Mouse (Mus musculus) gastrocnemius, postnatal 36 days (tissue): ENCODE measurements around the gene Mrpl44. TPM values are rescaled to one million over a fixed set of nuclear protein-coding genes. Genes with fewer than 3 reads are reported as not detected.

Source experiments
- DNase-seq, 2 experiments: peaks; one replicate each; pipeline ENCODE4 v3.0.0; 2022
- intact Hi-C: fragments of 180-260 bp; cut with DNase I; formaldehyde crosslinking; loops from one replicate; pipeline ENCODE4 v1.15.1; 2025
- total RNA-seq, 2 experiments: library from RNA; stranded (reverse); gene quantifications; 2 replicates each; pipeline ENCODE4 v1.2.3; 2021

Gene Mrpl44
- total RNA-seq, 2 experiments from 2014 or later = 30.3 to 32.3 TPM

DNA sequence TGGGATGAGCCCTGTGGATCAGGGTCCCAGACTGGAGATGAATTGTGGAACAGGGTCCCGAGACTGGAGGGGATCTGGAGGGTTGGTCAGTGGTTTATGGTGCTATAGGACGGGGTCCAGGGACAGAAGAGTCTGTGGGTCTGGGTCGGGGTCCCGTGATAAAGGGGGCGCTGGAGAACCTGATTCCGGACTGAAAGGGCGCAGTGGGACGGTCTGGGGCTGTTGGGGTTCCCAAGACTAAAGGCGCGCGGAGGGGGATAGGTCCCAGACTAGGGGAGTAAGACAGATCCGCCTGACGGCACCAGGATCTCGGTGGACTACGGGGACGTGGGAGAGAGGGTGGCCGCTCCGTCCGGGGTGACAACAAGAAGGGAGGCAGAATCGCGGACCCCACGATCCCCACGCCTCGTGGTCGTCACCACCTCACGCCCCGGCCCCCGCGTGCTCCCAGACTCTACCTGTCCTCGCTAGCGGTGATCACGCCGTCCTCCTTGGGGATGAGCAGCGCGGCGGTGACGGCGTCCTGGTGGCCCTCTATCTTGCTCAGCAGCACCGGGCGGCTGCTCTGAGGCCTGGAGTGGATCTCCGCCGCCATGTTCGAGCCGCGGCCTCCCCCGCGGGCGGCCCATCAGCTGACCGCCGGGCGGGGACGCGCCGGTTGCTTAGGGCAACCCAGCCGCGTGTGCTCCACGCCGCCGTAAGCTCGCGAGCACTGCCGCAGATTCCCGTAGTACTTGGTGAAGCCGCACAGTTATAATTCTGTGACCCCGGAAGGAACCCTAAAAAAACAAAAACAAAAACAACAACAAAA is 14.5 kb upstream of the Mrpl44 start:
- intact Hi-C loops = loop anchor here (5.0 kb wide), 1 partner anchor 54 kb away; no protein-coding TSS in a partner anchor
- peak; percentile 65 to 66 for DNase-seq

DNA sequence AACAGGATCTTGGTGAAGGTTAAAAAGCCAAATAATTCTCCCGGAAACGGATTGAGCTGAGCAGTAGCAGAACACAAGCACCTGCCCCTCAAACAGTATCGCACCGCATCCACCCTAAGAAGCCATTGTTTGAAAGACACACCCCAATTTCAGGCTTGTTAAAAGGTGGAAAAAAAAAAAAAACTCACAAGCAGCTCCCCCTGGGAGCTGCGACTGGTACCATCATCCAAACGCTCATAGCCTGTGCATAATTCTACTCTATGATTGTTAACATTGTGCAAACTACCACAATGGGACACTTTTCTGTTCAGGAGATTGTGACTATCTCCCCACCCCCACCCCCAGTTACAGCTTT is 13.9 kb upstream of the Mrpl44 start:
- no peak for DNase-seq
- intact Hi-C loops = loop anchor here (5.0 kb wide), 1 partner anchor 55 kb away; no protein-coding TSS in a partner anchor

DNA sequence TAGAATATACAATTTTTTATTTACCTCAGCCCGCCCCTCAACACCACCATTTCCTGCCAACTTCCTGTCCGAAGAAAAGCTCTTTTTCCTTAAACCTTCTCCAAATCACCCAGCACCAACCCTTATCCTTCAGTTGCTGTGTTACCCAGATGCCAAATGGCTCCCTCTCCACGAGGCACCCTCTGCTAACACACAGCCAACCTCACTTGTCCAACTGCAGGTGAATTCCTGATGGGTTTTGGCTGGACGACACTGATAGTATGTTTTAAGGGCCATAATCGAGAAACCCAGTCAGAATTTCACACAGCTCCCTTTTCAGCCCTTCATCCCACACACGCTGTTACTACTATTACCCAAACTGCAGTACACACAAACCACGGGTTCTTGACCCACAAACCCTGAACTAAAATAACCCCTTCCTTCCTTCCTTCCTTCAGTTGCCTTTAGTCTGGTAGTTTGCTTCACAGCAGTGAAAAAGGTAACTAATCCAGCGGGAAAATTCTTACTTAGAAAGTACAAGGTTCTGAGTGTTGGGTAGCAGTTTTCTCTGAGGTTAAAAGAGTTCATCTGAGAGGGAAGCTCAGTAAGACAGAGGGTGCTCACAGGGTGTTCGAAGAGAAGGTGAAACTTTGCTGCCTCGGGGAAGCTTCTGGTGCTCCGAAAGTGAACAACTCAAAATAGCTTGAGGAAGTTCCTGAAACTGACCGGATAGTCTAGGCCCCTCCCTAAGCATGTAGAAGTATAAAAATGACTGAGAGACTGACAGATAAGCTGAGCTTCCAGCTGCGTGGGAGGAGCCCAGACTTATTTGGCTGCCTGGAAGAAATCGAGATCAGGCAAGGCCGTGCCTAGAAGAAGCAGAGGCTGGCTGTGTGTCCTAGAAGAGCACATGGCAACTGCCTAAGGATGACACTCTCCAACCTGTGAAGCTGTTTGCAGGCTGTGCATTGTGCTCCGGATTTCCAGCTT is 13.3 kb upstream of the Mrpl44 start:
- intact Hi-C loops = loop anchor here (5.0 kb wide), 1 partner anchor 55 kb away; no protein-coding TSS in a partner anchor
- DNase-seq = no peak

DNA sequence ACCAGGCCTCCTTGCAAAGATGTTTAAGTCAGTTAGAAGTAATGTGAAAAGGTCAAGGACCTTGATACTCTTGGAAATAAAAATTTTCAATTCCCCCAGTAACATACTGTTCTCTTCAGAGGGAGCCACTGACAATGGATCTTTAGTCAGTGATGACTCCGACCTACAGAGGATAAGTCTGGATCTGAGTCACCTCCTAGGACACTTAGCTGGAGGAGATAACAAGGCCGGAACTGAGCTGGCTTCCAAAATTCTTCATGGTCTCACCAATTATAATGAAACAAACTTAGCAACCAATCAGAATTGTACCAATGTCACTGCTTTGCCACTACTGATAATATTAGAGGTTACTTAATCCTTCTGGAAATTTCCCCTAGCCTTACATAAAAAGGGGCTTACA is 11.8 kb upstream of the Mrpl44 start:
- no peak for DNase-seq
- intact Hi-C loops = loop anchor here (5.0 kb wide), 1 partner anchor 57 kb away; no protein-coding TSS in a partner anchor

DNA sequence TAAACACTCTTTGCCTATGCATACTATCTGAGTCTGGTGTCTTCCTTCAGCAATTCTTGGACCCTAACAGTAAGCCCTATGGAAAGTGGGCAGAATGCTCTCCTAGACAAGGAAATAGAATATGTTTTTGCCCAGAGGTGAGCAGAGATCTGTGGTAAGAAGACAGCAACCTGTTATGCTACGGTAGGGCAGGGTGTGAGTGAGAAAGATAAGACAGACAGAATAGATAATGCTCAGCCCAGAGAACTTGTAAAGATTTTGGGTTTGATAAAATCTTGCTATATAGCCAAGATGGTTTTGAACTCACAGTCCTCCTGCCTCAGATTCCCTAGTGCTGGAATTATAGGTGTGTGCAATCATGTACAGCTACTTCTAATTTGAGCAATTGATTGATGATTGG is 11.3 kb upstream of the Mrpl44 start:
- no peak for DNase-seq
- intact Hi-C loops = loop anchor here (5.0 kb wide), 1 partner anchor 57 kb away; no protein-coding TSS in a partner anchor

DNA sequence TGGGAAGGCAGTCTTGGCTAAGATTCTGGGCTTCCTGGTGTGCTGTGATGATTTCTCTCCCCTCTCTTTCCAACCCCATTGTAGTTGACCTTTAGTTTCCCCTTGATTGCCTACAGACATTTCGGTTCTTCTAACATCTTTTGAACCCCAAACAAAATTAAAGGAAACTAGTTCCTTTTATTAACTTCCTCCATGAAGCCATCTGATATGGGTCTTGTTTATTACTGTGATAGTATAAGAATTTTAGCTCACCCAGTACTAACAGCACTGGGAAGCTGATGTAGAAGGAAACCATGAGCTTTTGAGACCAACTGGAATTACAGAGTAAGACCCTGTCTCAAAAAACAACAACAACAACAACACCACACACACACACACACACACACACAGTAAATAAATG is 7.6 kb upstream of the Mrpl44 start:
- intact Hi-C loops = no loop called here

DNA sequence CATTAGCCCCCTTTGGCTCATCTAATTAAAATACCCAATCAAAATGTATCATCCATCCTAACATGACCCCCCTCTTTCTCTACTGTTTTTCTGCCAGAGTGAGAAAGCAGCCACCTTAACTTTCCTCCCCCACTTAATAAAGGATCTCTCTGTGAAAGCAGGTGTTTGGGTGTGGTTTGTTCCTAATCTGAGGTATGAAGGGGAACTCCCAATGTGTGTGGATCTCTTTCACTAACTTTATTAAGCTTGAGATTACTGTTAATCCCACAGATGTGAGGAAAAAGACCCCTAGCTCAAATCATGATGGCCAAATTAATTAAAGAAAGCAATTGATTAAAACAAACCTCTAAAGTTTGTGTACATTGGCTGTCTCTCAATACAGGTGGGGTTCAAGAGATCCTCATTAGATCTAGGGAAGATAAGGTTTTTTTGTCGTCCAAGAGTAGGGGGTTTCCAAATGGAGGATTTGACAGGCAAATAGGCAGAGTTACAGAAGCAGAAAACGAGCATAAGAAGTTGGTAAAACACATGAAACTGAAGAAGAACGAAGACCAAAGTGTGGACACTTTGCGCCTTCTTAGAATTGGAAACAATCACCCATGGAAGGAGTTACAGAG is 1.5 kb upstream of the Mrpl44 start:
- intact Hi-C loops = no loop called here

More for the DNA sequence above, 7.6 kb upstream of the Mrpl44 start:
- DNase-seq = no peak

DNA sequence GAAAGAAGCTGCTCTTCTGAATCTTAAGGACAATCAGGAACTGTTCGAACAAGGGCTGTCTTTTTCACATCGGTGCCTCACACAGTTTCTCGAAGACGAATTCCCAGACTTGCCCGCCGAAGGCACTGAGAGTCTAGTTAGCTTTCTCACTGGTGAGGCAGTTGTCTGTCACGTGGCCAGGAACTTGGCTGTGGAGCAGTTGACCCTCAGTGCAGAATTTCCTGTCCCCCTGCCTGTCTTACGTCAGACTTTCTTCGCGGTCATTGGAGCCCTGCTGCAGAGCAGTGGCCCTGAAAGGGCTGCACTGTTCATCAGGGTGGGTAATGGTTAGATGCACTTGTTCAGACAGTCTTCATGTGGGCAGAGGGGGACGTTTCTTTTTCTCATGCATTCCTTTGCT is 2.2 kb downstream of the Mrpl44 start:
- no peak for DNase-seq
- intact Hi-C loops = loop anchor here (5.0 kb wide), 1 partner anchor 71 kb away; no protein-coding TSS in a partner anchor

More for the DNA sequence above, 1.5 kb upstream of the Mrpl44 start:
- DNase-seq = no peak

DNA sequence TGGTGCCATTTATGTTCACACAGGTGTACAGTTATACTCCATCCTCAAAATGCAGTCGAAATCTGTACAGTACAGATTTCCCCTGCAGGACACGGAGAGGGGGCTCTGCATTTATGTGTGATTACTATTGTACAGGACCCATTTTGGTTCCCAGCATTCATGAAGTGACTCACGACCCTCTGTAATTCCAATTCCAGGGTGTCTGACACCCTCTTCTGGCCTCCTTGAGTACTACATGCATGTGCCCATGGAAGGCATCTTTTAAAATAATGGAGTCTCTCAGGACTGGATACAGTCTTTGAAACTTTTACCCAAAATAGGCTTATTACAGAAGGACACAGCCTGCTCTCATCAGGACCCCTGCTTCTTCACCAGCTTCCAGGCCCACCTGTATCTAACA is 6.6 kb downstream of the Mrpl44 start:
- intact Hi-C loops = no loop called here
- no peak for DNase-seq

DNA sequence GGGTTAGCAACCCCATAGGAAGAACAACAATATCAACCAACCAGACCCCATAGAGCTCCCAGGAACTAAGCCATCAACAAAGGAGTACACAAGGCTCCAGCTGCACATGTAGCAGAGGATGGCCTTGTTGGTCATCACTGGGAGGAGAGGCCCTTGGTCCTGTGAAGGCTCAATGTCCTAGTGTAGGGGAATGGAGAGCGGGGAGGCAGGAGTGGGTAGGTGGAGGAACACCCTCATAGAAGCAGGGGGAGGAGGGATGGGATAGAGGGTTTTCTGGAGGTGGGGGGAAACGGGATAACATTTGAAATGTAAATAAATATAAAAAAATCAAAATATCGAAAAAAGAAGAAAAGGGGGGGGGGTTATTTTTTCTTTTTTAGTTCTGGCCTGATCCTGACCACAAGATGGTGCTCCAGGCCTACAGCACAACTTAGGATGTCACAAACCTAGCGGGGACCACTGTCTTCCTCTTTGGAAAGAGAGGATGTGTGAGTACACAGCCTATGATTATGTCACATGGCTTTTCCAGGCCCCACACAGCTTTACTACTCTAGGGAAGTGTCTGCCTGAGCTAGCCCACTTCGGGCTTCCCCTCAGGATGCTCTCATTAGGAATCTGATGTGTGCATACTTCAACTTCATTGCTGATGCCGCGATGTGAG is 10.6 kb downstream of the Mrpl44 start:
- DNase-seq = no peak
- intact Hi-C loops = loop anchor here (1.0 to 5.0 kb wide), 2 partner anchors 320 to 391 kb away; no protein-coding TSS in a partner anchor

DNA sequence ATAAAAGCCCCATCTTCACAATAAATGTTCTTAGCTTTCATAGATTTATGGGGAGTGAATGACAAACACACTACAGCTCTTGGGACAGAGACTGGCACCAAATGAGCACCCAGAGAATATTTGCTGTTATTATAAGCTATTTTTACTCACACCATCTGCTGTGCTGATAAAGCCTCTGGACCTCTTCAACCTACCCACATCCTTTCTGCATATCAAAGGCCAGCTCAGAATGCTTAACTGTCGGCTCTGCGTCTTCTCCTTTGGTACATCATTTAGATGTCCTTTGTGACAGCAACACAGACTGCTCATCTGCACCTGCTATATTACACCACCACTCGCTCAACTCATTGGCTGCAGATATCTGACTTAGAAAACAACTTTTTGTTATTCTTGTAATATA is 21.3 kb downstream of the Mrpl44 start:
- no peak for DNase-seq
- intact Hi-C loops = no loop called here

DNA sequence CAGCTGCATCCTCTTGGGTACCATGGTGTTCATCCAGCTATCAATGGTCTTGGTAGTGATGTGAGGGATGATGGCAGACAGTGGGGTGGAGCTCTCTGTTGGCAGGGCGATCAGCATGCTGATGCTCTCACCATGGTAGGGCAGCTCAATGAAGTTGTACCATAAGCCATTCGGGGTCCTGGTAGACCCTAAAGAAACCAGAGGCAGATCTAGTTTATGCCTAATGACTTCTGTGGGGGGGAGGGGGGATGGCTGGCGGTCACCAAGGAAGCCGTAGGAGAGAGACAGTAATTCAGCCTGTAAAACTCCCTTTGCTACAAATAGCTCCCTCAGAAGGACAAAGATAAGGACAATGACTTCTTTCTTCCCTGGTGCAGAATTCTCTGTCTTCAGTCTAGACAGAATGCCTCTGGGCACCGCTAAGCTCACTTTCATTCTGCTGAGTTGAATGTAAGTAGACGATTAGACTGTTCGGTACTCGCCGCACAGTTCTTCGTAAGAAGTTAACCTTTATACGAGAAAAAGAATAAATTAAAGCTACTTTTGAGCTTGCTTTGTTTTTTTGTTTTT is 27.1 kb downstream of the Mrpl44 start:
- intact Hi-C loops = no loop called here
- DNase-seq = no peak

DNA sequence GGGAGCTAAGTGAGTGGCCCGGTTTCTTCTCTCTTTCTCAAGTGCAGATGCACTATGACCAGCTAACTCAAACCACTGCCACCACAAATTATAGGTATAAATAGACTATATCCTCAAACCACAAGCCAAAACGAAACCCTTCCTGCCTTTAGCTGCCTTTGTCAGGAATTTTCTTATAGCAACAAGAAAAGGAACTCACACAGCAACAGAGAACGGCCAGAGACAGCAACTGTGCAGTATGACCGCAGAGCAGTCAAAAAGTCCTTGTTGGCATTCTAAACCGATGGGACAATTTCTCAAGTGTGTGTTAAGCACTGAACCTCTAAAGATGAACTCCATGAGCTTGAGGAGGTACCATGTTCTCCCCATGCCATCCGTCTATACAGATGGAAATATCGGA is 27.8 kb downstream of the Mrpl44 start:
- intact Hi-C loops = no loop called here
- no peak for DNase-seq

DNA sequence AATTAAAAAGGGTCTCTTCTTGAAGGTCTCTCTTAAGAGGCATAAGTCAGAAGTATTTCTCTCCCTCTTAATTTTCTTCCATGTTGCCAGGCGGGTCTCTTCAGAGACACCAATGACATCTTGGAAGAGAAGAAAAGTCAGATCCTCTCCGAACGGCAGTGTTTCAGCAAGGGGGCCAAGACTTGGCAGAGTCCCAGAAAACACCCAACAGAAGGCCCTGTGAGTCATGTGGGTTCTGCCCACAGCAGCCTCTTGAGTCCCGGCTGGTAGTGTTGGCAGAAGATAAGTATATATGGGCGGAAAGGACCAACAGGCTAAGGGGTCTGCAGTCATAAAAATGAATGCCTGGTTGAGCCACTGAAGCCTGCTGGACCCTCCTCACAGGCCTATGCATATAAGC is 31.0 kb downstream of the Mrpl44 start:
- intact Hi-C loops = no loop called here

DNA sequence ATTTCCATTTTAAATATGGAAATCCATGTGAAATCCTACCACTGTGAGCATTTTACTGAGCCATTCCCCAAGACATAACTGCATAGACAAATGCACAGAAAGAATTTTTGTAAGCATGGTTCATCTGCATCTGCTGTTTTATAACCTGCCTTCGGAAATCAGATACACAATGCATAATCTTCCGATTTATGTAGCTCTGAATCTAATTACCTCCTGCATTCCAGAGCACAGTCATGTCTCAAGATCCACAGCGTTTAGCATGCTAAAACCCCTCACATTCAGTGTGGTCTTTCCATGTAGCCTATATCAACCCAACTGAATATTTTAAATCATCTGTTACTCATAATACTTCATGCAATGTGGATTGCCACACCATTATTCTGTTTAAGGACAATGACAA is 33.6 kb downstream of the Mrpl44 start:
- no peak for DNase-seq
- intact Hi-C loops = no loop called here

More for the DNA sequence above, 31.0 kb downstream of the Mrpl44 start:
- no peak for DNase-seq

DNA sequence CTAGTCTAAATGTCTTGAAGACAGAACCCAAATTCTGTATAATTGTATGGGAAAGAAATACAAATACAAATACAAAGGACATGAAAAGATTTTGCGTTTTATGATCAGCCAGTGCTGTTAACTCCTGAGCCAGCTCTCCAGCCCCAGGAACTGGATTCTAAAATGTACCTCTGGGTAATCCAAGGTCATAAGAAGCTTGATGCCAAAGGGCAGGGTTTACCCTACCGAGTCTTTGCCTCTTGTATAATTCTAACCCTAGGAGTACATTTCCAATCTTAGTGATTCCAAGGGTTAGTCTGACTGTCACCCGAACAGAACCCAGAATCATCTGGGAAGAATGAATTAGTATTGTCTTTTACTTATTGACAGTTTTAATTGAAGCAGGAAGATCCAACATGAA is 39.6 kb downstream of the Mrpl44 start:
- no peak for DNase-seq
- intact Hi-C loops = loop anchor here (5.0 kb wide), 1 partner anchor 37 kb away; no protein-coding TSS in a partner anchor

DNA sequence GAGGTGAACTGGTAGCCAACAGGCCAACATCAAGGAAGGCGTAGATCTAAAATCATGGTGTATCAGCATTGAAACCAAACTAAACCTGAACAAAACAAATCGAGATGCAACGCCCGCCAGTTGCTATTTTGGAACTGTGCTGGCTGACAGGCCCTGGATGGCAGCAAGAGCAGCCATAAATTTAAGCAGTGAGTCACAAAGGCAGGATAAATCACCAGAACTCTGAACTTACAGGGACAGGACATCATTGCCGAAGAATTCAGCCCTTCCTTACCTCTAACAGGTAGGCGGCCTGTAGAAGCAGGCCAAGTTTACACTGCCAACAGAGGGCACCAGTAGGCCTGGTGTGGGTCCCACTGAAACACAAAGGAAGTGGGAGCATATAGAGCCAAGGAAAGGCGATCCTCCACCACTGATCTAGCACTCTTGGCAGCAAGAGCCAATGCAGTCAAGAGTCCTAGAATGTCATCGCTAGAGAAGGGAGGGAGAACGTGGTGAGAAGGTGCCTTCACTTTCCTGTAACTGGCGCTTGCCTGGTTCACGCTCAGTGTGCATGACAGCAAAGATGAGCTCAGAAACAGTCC is 43.6 kb downstream of the Mrpl44 start:
- DNase-seq = peak in 1 of 2 experiments; percentile 7
- intact Hi-C loops = loop anchor here (5.0 kb wide), 1 partner anchor 33 kb away; no protein-coding TSS in a partner anchor

DNA sequence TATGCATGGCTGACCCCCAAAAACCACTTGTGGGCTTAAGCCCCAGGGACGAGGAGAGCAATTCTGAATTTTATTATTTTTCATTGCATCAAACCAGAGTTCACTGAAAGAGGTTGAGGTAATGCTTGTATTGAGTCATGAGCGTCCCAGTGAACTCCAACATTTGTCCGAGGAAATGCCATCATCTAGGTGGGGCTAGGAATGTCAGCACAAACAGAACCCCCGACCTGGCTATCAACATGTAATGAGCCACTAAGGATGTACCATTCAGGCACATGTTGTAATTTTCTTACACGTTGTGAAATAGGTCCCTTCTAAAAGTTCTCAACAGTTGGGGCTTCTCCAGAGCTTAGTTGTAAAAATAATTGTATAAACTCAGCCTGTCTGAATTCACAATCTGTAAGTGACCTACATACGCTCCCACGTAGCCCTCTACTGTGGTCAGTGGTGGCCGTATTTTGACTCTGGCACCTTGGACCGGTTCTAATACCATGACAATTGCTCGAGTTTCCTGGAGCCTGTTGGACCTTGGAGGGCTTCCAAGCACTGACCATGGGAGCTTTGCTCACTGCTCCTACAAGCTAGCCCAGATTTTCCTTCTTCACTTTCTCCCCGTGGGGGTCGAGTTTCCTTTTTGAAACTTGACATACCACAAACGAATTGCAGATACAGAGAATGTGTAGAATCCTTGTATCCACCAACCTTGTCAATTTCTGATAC is 47.1 kb downstream of the Mrpl44 start:
- intact Hi-C loops = no loop called here
- peak; percentile 64 to 68 for DNase-seq
